Mouse (Mus musculus) hindbrain, embryonic 15.5 days (tissue): ENCODE measurements around the gene Elovl4. TPM values are rescaled to one million over a fixed set of nuclear protein-coding genes. Genes with fewer than 3 reads are reported as not detected.

ENCODE experiments used
- ATAC-seq: fragments of 200-750 bp; cut with Nextera tagmentation; 2 replicates; pipeline ENCODE4 v1.8.0; 2017; ENCODE audit warnings: low read depth, moderate number of reproducible peaks, moderate TSS enrichment; ENCODE audit not compliant: low FRiP score
- H3K27ac ChIP-seq: fragments of 300-500 bp; sonication (generic); replicated peaks from 2 replicates; pipeline ENCODE4 v1.5.1; 2015; ENCODE audit warnings: mild to moderate bottlenecking, inconsistent platforms
- H3K27me3 ChIP-seq: fragments of 300-500 bp; sonication (generic); 2 replicates; pipeline ENCODE4 v1.6.1; 2015; ENCODE audit warnings: control low read depth, inconsistent platforms
- H3K36me3 ChIP-seq: fragments of 300-500 bp; sonication (generic); 2 replicates; pipeline ENCODE4 v1.6.1; 2015; ENCODE audit warnings: control low read depth, inconsistent platforms
- H3K4me1 ChIP-seq: fragments of 300-500 bp; sonication (generic); replicated peaks from 2 replicates; pipeline ENCODE4 v1.6.1; 2015; ENCODE audit warnings: control low read depth, inconsistent platforms
- H3K4me2 ChIP-seq: fragments of 300-500 bp; sonication (generic); 2 replicates; pipeline ENCODE4 v1.6.1; 2015; ENCODE audit warnings: moderate library complexity, mild to moderate bottlenecking, inconsistent platforms
- H3K4me3 ChIP-seq: fragments of 300-500 bp; sonication (generic); 2 replicates; pipeline ENCODE4 v1.5.1; 2015; ENCODE audit warnings: mild to moderate bottlenecking, inconsistent platforms
- H3K9ac ChIP-seq: fragments of 300-500 bp; sonication (generic); 2 replicates; pipeline ENCODE4 v1.6.1; 2015; ENCODE audit warnings: inconsistent platforms
- H3K9me3 ChIP-seq: fragments of 300-500 bp; sonication (generic); 2 replicates; pipeline ENCODE4 v1.6.1; 2016; ENCODE audit warnings: control low read depth, inconsistent platforms
- WGBS: fragments of 180-500 bp; shearing (Covaris S2); methylation state at CpG from one replicate; pipeline ENCODE4 v1.1.7; 2015; 5-methylcytosine and 5-hydroxymethylcytosine counted together
- polyA plus RNA-seq: library from polyadenylated mRNA; unstranded; fragments of >200 nt; fragmentation: Nextera tagmentation; extraction: Ambion mirVana; gene quantifications from 2 replicates; pipeline ENCODE4 v1.2.1, GENCODE M21; 2015

Elovl4 gene
- polyA plus RNA-seq, 1 experiment from 2014 or later, result 112 TPM

GRCm38 (mm10) chr9:83804341-83804740, 1.7 kb downstream of the Elovl4 start:
- H3K27me3 ChIP-seq, result no peaks in the 10 kb centered on the region
- peaks cover 35% of the 10 kb centered on the region for H3K4me1 ChIP-seq
- no peaks in the 10 kb centered on the region for H3K36me3 ChIP-seq
- no peak for ATAC-seq
- peak overlapping the region; percentile 97 for H3K4me3 ChIP-seq
- peak overlapping the region; percentile 99; the same call in 1 of the 2 replicates for H3K9ac ChIP-seq
- 59% methylated on average over 13 of the region's 13 CpGs for WGBS
- H3K9me3 ChIP-seq, result no peaks in the 10 kb centered on the region
- H3K27ac ChIP-seq, result no peak overlapping the region
- H3K4me2 ChIP-seq, result peak overlapping the region; percentile 79

GRCm38 (mm10) chr9:83797898-83798297, 8.2 kb downstream of the Elovl4 start:
- no peaks in the 10 kb centered on the region for H3K27me3 ChIP-seq
- no peak overlapping the region for H3K4me3 ChIP-seq
- no peaks in the 10 kb centered on the region for H3K36me3 ChIP-seq
- no peak overlapping the region for H3K9ac ChIP-seq
- 71% methylated on average over 8 of the region's 8 CpGs for WGBS
- no peak overlapping the region for H3K4me2 ChIP-seq
- H3K9me3 ChIP-seq, result no peaks in the 10 kb centered on the region
- H3K27ac ChIP-seq, result no peak overlapping the region
- peaks cover 20% of the 10 kb centered on the region for H3K4me1 ChIP-seq
- ATAC-seq, result no peak

GRCm38 (mm10) chr9:83796875-83797274, 9.2 kb downstream of the Elovl4 start:
- no peak overlapping the region for H3K27ac ChIP-seq
- no peaks in the 10 kb centered on the region for H3K9me3 ChIP-seq
- no peak overlapping the region for H3K4me2 ChIP-seq
- peaks cover 11% of the 10 kb centered on the region; the same call in 1 of the 2 replicates for H3K4me1 ChIP-seq
- no peak overlapping the region for H3K9ac ChIP-seq
- H3K27me3 ChIP-seq, result no peaks in the 10 kb centered on the region
- no peak overlapping the region for H3K4me3 ChIP-seq
- 94% methylated on average over 7 of the region's 7 CpGs for WGBS
- no peaks in the 10 kb centered on the region for H3K36me3 ChIP-seq
- no peak for ATAC-seq

GRCm38 (mm10) chr9:83789326-83789725, 16.8 kb downstream of the Elovl4 start:
- Histone ChIP-seq H3K27ac (no peak overlapping the region), H3K9ac (no peak overlapping the region), H3K4me2 (no peak overlapping the region), H3K36me3 (peaks cover 29% of the 10 kb centered on the region), H3K4me3 (no peak overlapping the region), H3K9me3 (no peaks in the 10 kb centered on the region), H3K4me1 (no peaks in the 10 kb centered on the region), H3K27me3 (no peaks in the 10 kb centered on the region)
- ATAC-seq, result no peak
- 96% methylated on average over 6 of the region's 6 CpGs for WGBS

GRCm38 (mm10) chr9:83785501-83785900, 20.6 kb downstream of the Elovl4 start:
- H3K9ac ChIP-seq, result no peak overlapping the region
- 79% methylated on average over 1 of the region's 1 CpGs for WGBS
- ATAC-seq, result no peak

GRCm38 (mm10) chr9:83778317-83778960, 27.6 kb downstream of the Elovl4 start:
- no peak overlapping the region for H3K4me3 ChIP-seq
- H3K36me3 ChIP-seq, result peaks cover 34% of the 10 kb centered on the region
- no peak overlapping the region for H3K9ac ChIP-seq
- H3K27me3 ChIP-seq, result no peaks in the 10 kb centered on the region
- no peaks in the 10 kb centered on the region for H3K4me1 ChIP-seq
- 81% methylated on average over 9 of the region's 9 CpGs for WGBS
- no peak overlapping the region for H3K4me2 ChIP-seq
- H3K27ac ChIP-seq, result no peak overlapping the region
- ATAC-seq, result no peak
- H3K9me3 ChIP-seq, result no peaks in the 10 kb centered on the region

More at GRCm38 (mm10) chr9:83785501-83785900, 20.6 kb downstream of the Elovl4 start:
- no peaks in the 10 kb centered on the region for H3K4me1 ChIP-seq
- H3K27me3 ChIP-seq, result no peaks in the 10 kb centered on the region
- no peaks in the 10 kb centered on the region for H3K9me3 ChIP-seq
- H3K36me3 ChIP-seq, result peaks cover 52% of the 10 kb centered on the region
- no peak overlapping the region for H3K4me3 ChIP-seq
- no peak overlapping the region for H3K4me2 ChIP-seq
- no peak overlapping the region for H3K27ac ChIP-seq

- Histone ChIP-seq H3K4me1 (no peaks in the 10 kb centered on the region), H3K4me2 (no peak overlapping the region), H3K4me3 (no peak overlapping the region), H3K36me3 (no peaks in the 10 kb centered on the region), H3K9me3 (no peaks in the 10 kb centered on the region), H3K9ac (no peak overlapping the region), H3K27me3 (no peaks in the 10 kb centered on the region), H3K27ac (no peak overlapping the region)
- ATAC-seq, result no peak
- 86% methylated on average over 4 of the region's 4 CpGs for WGBS
Observed at GRCm38 (mm10) chr9:83761318-83761717, 44.8 kb downstream of the Elovl4 start.

GRCm38 (mm10) chr9:83731877-83732276, 74.2 kb downstream of the Elovl4 start:
- H3K9me3 ChIP-seq, result no peaks in the 10 kb centered on the region
- ATAC-seq, result no peak
- H3K4me2 ChIP-seq, result no peak overlapping the region
- H3K27ac ChIP-seq, result no peak overlapping the region
- no peaks in the 10 kb centered on the region for H3K36me3 ChIP-seq
- H3K4me3 ChIP-seq, result no peak overlapping the region
- peaks cover 4% of the 10 kb centered on the region for H3K4me1 ChIP-seq
- H3K27me3 ChIP-seq, result no peaks in the 10 kb centered on the region
- WGBS, result 88% methylated on average over 2 of the region's 2 CpGs
- H3K9ac ChIP-seq, result no peak overlapping the region

- peaks cover 8% of the 10 kb centered on the region for H3K4me1 ChIP-seq
- no peak for ATAC-seq
- H3K4me2 ChIP-seq, result no peak overlapping the region
- WGBS, result 62% methylated on average over 7 of the region's 7 CpGs
- no peaks in the 10 kb centered on the region for H3K36me3 ChIP-seq
- H3K9me3 ChIP-seq, result no peaks in the 10 kb centered on the region
- no peak overlapping the region for H3K9ac ChIP-seq
- H3K4me3 ChIP-seq, result no peak overlapping the region
- no peaks in the 10 kb centered on the region for H3K27me3 ChIP-seq
- H3K27ac ChIP-seq, result no peak overlapping the region
Observed at GRCm38 (mm10) chr9:83730836-83731235, 75.2 kb downstream of the Elovl4 start.

Other genes with a start within 250 kb of the Elovl4 start
- 6.4 and 8.8 TPM in 2 replicates for gene Ttk, start 28.4 kb upstream of the Elovl4 start, polyA plus RNA-seq
- 38.4 and 39.0 TPM in 2 replicates for gene Bckdhb, start 118.9 kb upstream of the Elovl4 start, polyA plus RNA-seq